Mouse (Mus musculus) stomach, postnatal 0 days (tissue): Measurements from ENCODE around the gene Cux2. TPM values are rescaled to one million over a fixed set of nuclear protein-coding genes. Genes with fewer than 3 reads are reported as not detected.
A peak's percentile ranks its signal among the peaks of the same experiment; 100 is the strongest.

Experiments used
- ATAC-seq: fragments of 200-750 bp; cut with Nextera tagmentation; 2 replicates; pipeline ENCODE4 v1.8.0; 2017; ENCODE audit not compliant: low FRiP score, low TSS enrichment
- DNase-seq: peaks from one replicate; pipeline ENCODE4 v3.0.0-alpha.2; 2016; ENCODE audit warnings: low spot score
- H3K27ac ChIP-seq: fragments of 300-500 bp; sonication (generic); replicated peaks from 2 replicates; pipeline ENCODE4 v1.5.1; 2014; ENCODE audit warnings: mild to moderate bottlenecking, control low read depth
- H3K27me3 ChIP-seq: fragments of 300-500 bp; sonication (generic); 2 replicates; pipeline ENCODE4 v1.6.1; 2014; ENCODE audit warnings: low read length; ENCODE audit not compliant: control insufficient read depth, insufficient read depth
- H3K36me3 ChIP-seq: fragments of 300-500 bp; sonication (generic); 2 replicates; pipeline ENCODE4 v1.6.1; 2014; ENCODE audit warnings: low read length, mixed read lengths; ENCODE audit not compliant: control insufficient read depth, insufficient read depth
- H3K4me1 ChIP-seq: fragments of 300-500 bp; sonication (generic); replicated peaks from 2 replicates; pipeline ENCODE4 v1.6.1; 2014; ENCODE audit warnings: antibody characterized with exemption; ENCODE audit not compliant: control insufficient read depth, insufficient read depth
- H3K4me2 ChIP-seq: fragments of 300-500 bp; sonication (generic); replicated peaks from 2 replicates; pipeline ENCODE4 v1.6.1; 2014; ENCODE audit warnings: low read depth, mild to moderate bottlenecking, control low read depth, moderate library complexity
- H3K4me3 ChIP-seq: fragments of 300-500 bp; sonication (generic); 2 replicates; pipeline ENCODE4 v1.5.1; 2014; ENCODE audit warnings: low read depth, low read length, control low read depth
- H3K9ac ChIP-seq: fragments of 300-500 bp; sonication (generic); 2 replicates; pipeline ENCODE4 v1.6.1; 2014; ENCODE audit warnings: mild to moderate bottlenecking, low read length, control low read depth, mixed read lengths
- H3K9me3 ChIP-seq: fragments of 300-500 bp; sonication (generic); 2 replicates; pipeline ENCODE4 v1.6.1; 2016; ENCODE audit warnings: low read length; ENCODE audit not compliant: control insufficient read depth
- CTCF ChIP-seq: IDR thresholded peaks from 2 replicates; pipeline ENCODE4 v1.5.1; 2016; ENCODE audit warnings: antibody characterized with exemption, low read depth, mild to moderate bottlenecking, moderate library complexity
- EP300 ChIP-seq: optimal IDR thresholded peaks from 2 replicates; pipeline ENCODE3; 2016; ENCODE audit warnings: antibody characterized with exemption
- WGBS: fragments of 180-500 bp; shearing (Covaris S2); extraction: QIAGEN DNeasy Blood & Tissue Kit; methylation state at CpG from one replicate; pipeline ENCODE4 v1.1.7; 2014; 5-methylcytosine and 5-hydroxymethylcytosine counted together
- polyA plus RNA-seq: library from polyadenylated mRNA; unstranded; fragments of >200 nt; fragmentation: Nextera tagmentation; extraction: Ambion mirVana; gene quantifications from 2 replicates; pipeline ENCODE4 v1.2.1, GENCODE M21; 2015

The Cux2 gene
- polyA plus RNA-seq, 1 experiment from 2014 or later = 1.2 TPM

DNA sequence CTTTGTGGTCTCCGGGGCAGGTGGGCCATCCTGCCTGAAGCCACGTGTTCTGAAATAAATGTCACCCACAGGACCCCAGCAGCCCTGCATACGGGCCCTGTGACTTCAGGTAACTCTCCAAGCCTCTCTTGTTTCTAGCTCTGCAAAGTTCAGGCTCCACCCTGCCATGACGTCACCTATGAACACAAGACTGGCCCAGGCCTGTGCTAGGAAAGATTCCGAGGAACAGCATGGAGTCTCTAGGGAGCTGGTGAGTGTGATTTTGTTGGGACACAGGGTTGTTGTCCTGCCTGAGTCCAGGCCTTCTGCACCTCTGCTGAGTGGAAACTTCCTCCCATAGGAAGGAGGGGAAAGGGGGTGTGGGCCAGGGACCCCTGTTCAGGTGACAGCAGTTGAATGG lies 181.9 kb downstream of the Cux2 start:
- no peak overlapping the region for H3K4me2 ChIP-seq
- no peaks in the 10 kb centered on the region for H3K36me3 ChIP-seq
- peak; percentile 58; the same call in 1 of the 2 replicates for ATAC-seq
- H3K9ac ChIP-seq = no peak overlapping the region
- H3K9me3 ChIP-seq = no peaks in the 10 kb centered on the region
- no peak overlapping the region for H3K27ac ChIP-seq
- H3K4me1 ChIP-seq = no peaks in the 10 kb centered on the region
- peak; percentile 77 for DNase-seq
- TF ChIP-seq EP300 = no peak
- TF ChIP-seq CTCF = no peak
- WGBS = 52% methylated on average over 5 of the region's 5 CpGs
- H3K4me3 ChIP-seq = no peak overlapping the region
- H3K27me3 ChIP-seq = no peaks in the 10 kb centered on the region

DNA sequence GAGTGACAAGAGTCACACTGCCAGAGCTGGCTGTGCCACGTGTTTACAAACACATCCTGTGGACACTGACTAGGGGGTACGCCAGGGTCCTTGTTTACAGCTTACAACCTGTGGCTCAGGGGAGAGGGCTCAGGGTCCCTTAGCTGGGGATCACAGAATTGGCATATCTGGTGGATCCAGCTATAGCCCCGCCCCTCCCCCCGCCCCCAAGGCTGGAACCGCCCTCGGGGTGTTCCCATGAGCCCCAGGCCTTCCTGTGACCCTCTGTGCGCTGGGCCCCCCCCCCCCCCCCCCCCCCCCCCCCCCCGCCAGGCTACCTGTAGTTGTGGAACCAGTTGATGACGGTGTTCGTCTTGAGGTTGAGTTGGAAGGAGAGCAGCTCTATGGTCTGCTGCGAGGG lies 185.6 kb downstream of the Cux2 start:
- Histone ChIP-seq H3K9me3 (no peaks in the 10 kb centered on the region), H3K27ac (no peak overlapping the region), H3K27me3 (no peaks in the 10 kb centered on the region), H3K36me3 (no peaks in the 10 kb centered on the region), H3K4me3 (0 out of 2 replicates have a peak overlapping the region, but pooled peaks have one; percentile 8), H3K4me2 (0 out of 2 replicates have a peak overlapping the region, but pooled peaks have one; percentile 23), H3K4me1 (no peaks in the 10 kb centered on the region), H3K9ac (0 out of 2 replicates have a peak overlapping the region, but pooled peaks have one; percentile 23)
- DNase-seq = peak; percentile 68
- 24% methylated on average over 6 of the region's 11 CpGs for WGBS
- ATAC-seq = peak; percentile 14; the same call in 1 of the 2 replicates
- TF ChIP-seq CTCF (no peak), EP300 (no peak)

DNA sequence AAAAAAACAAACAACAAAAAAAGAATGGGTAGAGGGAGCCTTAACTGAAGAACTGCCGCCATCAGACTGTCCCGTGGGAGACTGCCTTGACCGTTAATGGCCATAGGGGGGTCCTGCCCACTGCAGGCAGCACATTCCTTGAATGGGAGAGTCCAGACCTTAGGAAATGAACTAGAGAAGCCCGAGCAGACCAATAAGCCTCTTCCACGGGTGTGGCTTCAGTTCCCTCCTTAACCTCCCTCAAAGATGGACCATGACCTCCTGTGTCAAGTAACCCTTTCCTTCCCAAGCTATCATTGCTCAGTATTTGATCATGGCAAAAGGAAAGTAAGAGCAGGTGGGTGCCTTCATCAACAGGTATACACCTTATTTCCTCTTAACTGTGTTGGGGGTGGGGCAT lies 187.9 kb downstream of the Cux2 start:
- Histone ChIP-seq H3K9me3 (no peaks in the 10 kb centered on the region), H3K27ac (no peak overlapping the region), H3K4me2 (no peak overlapping the region), H3K4me3 (no peak overlapping the region), H3K27me3 (no peaks in the 10 kb centered on the region), H3K9ac (no peak overlapping the region), H3K36me3 (no peaks in the 10 kb centered on the region), H3K4me1 (no peaks in the 10 kb centered on the region)
- ATAC-seq (no peak), DNase-seq (no peak)
- WGBS = 49% methylated on average over 5 of the region's 5 CpGs
- no peak for TF ChIP-seq EP300

- H3K27ac ChIP-seq = no peak overlapping the region
These were observed 191.5 kb downstream of the Cux2 start for GRCm38 (mm10) chr5:121858427-121858826.

DNA sequence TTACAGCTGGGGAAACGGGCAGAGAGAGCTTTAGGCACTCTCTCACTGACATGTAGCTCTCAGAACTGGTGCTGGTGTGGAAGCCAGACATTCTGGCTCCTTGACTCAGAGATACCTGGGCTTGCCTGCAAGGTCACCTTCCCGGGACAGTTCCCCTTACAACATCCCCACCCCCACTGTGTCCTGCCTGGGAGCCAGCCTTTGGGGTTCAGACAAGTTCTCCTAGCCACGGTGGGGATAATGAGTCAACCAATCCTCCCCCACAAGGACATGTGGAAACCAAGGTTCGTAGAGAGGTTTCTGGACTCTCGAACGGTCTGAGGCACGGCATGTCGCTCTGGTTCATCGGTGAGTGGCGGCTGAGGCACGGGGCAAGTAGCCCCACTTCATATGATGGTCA lies 193.2 kb downstream of the Cux2 start:
- Histone ChIP-seq H3K4me1 (no peaks in the 10 kb centered on the region; the same call in 1 of the 2 replicates), H3K9ac (no peak overlapping the region), H3K9me3 (no peaks in the 10 kb centered on the region), H3K4me2 (no peak overlapping the region), H3K27me3 (no peaks in the 10 kb centered on the region), H3K36me3 (peaks cover 4% of the 10 kb centered on the region; the same call in 1 of the 2 replicates), H3K4me3 (no peak overlapping the region), H3K27ac (no peak overlapping the region)
- no peak for ATAC-seq
- 83% methylated on average over 11 of the region's 11 CpGs for WGBS
- TF ChIP-seq EP300 (no peak), CTCF (no peak)
- no peak for DNase-seq

More at GRCm38 (mm10) chr5:121858427-121858826, 191.5 kb downstream of the Cux2 start:
- Histone ChIP-seq H3K4me1 (no peaks in the 10 kb centered on the region; the same call in 1 of the 2 replicates), H3K9me3 (no peaks in the 10 kb centered on the region), H3K9ac (no peak overlapping the region), H3K27me3 (no peaks in the 10 kb centered on the region), H3K4me2 (no peak overlapping the region), H3K4me3 (no peak overlapping the region), H3K36me3 (no peaks in the 10 kb centered on the region; the same call in 1 of the 2 replicates)
- no peak for ATAC-seq
- TF ChIP-seq CTCF = no peak
- no peak for TF ChIP-seq EP300
- 73% methylated on average over 12 of the region's 12 CpGs for WGBS
- DNase-seq = no peak

DNA sequence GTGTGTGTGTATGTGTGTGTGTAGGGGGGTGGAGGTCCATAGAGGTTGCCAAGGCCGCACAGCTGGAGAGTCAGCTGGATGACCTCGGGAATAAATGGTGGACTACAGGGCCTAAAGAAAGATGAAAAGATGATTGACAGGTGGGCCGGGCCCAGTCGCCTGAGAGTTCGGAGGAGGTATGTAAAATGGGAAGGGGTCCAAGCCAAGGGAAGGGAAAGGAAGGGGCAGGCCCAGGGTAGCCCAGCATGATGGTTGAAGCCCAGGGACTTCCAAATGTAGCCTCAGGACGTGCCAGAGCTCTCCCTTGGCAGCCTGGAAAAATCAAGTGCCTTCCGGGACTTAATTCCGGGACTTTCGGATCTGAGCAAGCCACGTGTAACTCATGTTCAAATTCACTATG lies 195.1 kb downstream of the Cux2 start:
- no peak for ATAC-seq
- Histone ChIP-seq H3K27ac (no peak overlapping the region), H3K9ac (no peak overlapping the region), H3K4me2 (no peak overlapping the region), H3K36me3 (peaks cover 4% of the 10 kb centered on the region; the same call in 1 of the 2 replicates), H3K27me3 (no peaks in the 10 kb centered on the region), H3K4me3 (no peak overlapping the region), H3K4me1 (peaks cover 3% of the 10 kb centered on the region), H3K9me3 (no peaks in the 10 kb centered on the region)
- 66% methylated on average over 10 of the region's 10 CpGs for WGBS
- DNase-seq = no peak
- no peak for TF ChIP-seq CTCF
